Mouse (Mus musculus) midbrain, postnatal 0 days (tissue): Measurements from ENCODE around the gene Cadm4. TPM values are rescaled to one million over a fixed set of nuclear protein-coding genes. Genes with fewer than 3 reads are reported as not detected.

Source experiments
- ATAC-seq: fragments of 200-750 bp; cut with Nextera tagmentation; 2 replicates; pipeline ENCODE4 v1.8.0; 2017; ENCODE audit warnings: moderate number of reproducible peaks, mild to moderate bottlenecking, moderate TSS enrichment, moderate library complexity; ENCODE audit not compliant: low FRiP score
- DNase-seq: peaks from one replicate; pipeline ENCODE4 v3.0.0-alpha.2; 2015; ENCODE audit warnings: low spot score
- H3K27ac ChIP-seq: fragments of 300-500 bp; sonication (generic); 2 replicates; pipeline ENCODE4 v1.5.1; 2014; ENCODE audit warnings: low read depth, mild to moderate bottlenecking, low read length, mixed read lengths
- H3K27me3 ChIP-seq: fragments of 300-500 bp; sonication (generic); 2 replicates; pipeline ENCODE4 v1.6.1; 2014; ENCODE audit warnings: low read length, control low read depth, mixed read lengths; ENCODE audit not compliant: insufficient read depth
- H3K36me3 ChIP-seq: fragments of 300-500 bp; sonication (generic); 2 replicates; pipeline ENCODE4 v1.6.1; 2014; ENCODE audit warnings: low read length, control low read depth, mixed read lengths; ENCODE audit not compliant: insufficient read depth
- H3K4me1 ChIP-seq: fragments of 300-500 bp; sonication (generic); 2 replicates; pipeline ENCODE4 v1.6.1; 2014; ENCODE audit warnings: mild to moderate bottlenecking, control low read depth, antibody characterized with exemption, low read length, mixed read lengths; ENCODE audit not compliant: insufficient read depth
- H3K4me2 ChIP-seq: fragments of 300-500 bp; sonication (generic); 2 replicates; pipeline ENCODE4 v1.6.1; 2014; ENCODE audit warnings: low read depth, mild to moderate bottlenecking, low read length, mixed read lengths; ENCODE audit not compliant: poor library complexity, severe bottlenecking
- H3K4me3 ChIP-seq: fragments of 300-500 bp; sonication (generic); 2 replicates; pipeline ENCODE4 v1.5.1; 2014; ENCODE audit warnings: low read depth, mild to moderate bottlenecking, low read length, moderate library complexity
- H3K9ac ChIP-seq: fragments of 300-500 bp; sonication (generic); replicated peaks from 2 replicates; pipeline ENCODE4 v1.6.1; 2014; ENCODE audit warnings: mild to moderate bottlenecking, low read length, moderate library complexity, mixed read lengths; ENCODE audit not compliant: poor library complexity, severe bottlenecking
- H3K9me3 ChIP-seq: fragments of 300-500 bp; sonication (generic); 2 replicates; pipeline ENCODE4 v1.6.1; 2016; ENCODE audit warnings: low read length, control low read depth
- CTCF ChIP-seq: IDR thresholded peaks from 2 replicates; pipeline ENCODE4 v1.5.1; 2016; ENCODE audit warnings: antibody characterized with exemption, mild to moderate bottlenecking
- WGBS: fragments of 180-500 bp; shearing (Covaris S2); extraction: QIAGEN DNeasy Blood & Tissue Kit; methylation state at CpG from one replicate; pipeline ENCODE4 v1.1.7; 2014; 5-methylcytosine and 5-hydroxymethylcytosine counted together
- polyA plus RNA-seq: library from polyadenylated mRNA; unstranded; fragments of >200 nt; fragmentation: Nextera tagmentation; extraction: Ambion mirVana; gene quantifications from 2 replicates; pipeline ENCODE4 v1.2.1, GENCODE M21; 2015
- total RNA-seq: library from RNA; depleted of rRNA; stranded (reverse); fragments of >200 nt; gene quantifications from 2 replicates; pipeline ENCODE4 v1.2.3, GENCODE M21; 2014

The Cadm4 gene
- total and polyA plus RNA-seq, 2 experiments from 2014 or later = 88.1 to 354 TPM

GRCm38 (mm10) chr7:24528861-24529260 lies 47.0 kb downstream of the Cadm4 start:
- Histone ChIP-seq H3K4me3 (no peak overlapping the region), H3K4me1 (peaks cover 15% of the 10 kb centered on the region), H3K36me3 (peaks cover 5% of the 10 kb centered on the region), H3K9ac (no peak overlapping the region), H3K4me2 (no peak overlapping the region), H3K27ac (no peak overlapping the region), H3K27me3 (no peaks in the 10 kb centered on the region), H3K9me3 (no peaks in the 10 kb centered on the region)
- no peak for TF ChIP-seq CTCF
- WGBS = 90% methylated on average over 11 of the region's 11 CpGs
- ATAC-seq (no peak), DNase-seq (no peak)

- peak overlapping the region; percentile 98 for H3K27ac ChIP-seq
- no peak for ATAC-seq
- peak overlapping the region; percentile 87 for H3K9ac ChIP-seq
- H3K4me1 ChIP-seq = peaks cover 21% of the 10 kb centered on the region
- peaks cover 11% of the 10 kb centered on the region for H3K36me3 ChIP-seq
- H3K4me3 ChIP-seq = peak overlapping the region; percentile 68
- peak overlapping the region; percentile 95 for H3K4me2 ChIP-seq
- 67% methylated on average over 11 of the region's 11 CpGs for WGBS
- H3K27me3 ChIP-seq = no peaks in the 10 kb centered on the region
- H3K9me3 ChIP-seq = no peaks in the 10 kb centered on the region
- no peak for TF ChIP-seq CTCF
- no peak for DNase-seq
Measured at GRCm38 (mm10) chr7:24529580-24529979, 47.8 kb downstream of the Cadm4 start.

- Histone ChIP-seq H3K9ac (peak within 1 kb of the TSS; percentile 87), H3K4me1 (peaks cover 21% of the 10 kb centered on the region), H3K4me3 (peak within 1 kb of the TSS; percentile 68), H3K36me3 (peaks cover 13% of the 10 kb centered on the region), H3K27ac (peak within 1 kb of the TSS; percentile 98), H3K9me3 (no peaks in the 10 kb centered on the region), H3K4me2 (peak within 1 kb of the TSS; percentile 95), H3K27me3 (no peaks in the 10 kb centered on the region)
- TF ChIP-seq CTCF = no peak
- WGBS = under 1% methylated on average over 44 of the region's 44 CpGs
- ATAC-seq (peak; percentile 94), DNase-seq (peak; percentile 100)
Measured at GRCm38 (mm10) chr7:24530062-24530931, 48.5 kb downstream of the Cadm4 start, which contains the start of gene Irgq. Gene Irgq (plus strand): TSS chr7:24530689.

DNA sequence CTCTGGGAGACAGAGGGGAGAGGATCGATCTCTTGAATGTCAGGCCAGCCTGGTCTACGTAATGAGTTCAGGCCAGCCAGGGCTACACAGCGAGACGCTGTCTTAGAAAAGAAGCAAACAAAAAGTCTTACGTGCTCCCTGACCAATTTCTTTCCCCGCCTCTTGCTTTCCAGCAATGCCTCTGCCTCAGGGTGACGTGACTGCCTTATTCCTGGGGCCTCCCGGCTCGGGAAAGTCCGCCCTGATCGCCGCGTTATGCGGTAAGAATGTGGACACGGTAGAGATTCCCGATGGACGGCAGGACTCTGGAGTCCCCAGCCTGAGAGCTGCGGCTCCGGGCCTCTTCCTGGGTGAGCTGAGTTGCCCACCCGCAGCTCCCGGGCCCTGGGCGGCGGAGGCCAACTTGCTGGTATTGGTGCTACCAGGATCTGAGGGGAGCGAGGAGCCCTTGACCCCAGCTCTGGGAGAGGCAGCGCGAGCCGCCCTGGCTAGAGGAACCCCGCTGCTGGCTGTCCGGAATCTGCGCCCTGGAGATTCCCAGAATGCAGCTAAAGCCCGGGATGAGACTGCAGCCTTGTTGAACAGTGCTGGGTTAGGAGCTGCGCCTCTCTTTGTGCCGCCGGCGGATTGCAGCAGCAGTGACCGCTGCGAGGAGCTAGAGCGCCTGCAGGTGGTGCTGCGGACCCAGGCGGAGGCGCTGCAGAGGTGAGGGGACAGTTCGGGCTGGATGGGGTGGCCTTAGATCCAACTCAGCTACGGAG lies 49.6 kb downstream of the Cadm4 start:
- H3K4me2 ChIP-seq = peak overlapping the region; percentile 95
- no peaks in the 10 kb centered on the region for H3K27me3 ChIP-seq
- WGBS = under 1% methylated on average over 42 of the region's 43 CpGs
- peak; percentile 83 for TF ChIP-seq CTCF
- peak; percentile 80 for DNase-seq
- peak overlapping the region; percentile 87 for H3K9ac ChIP-seq
- ATAC-seq = peak; percentile 50
- H3K4me1 ChIP-seq = peaks cover 21% of the 10 kb centered on the region
- peak overlapping the region; percentile 68 for H3K4me3 ChIP-seq
- peak overlapping the region; percentile 98 for H3K27ac ChIP-seq
- H3K36me3 ChIP-seq = peaks cover 23% of the 10 kb centered on the region
- H3K9me3 ChIP-seq = no peaks in the 10 kb centered on the region

DNA sequence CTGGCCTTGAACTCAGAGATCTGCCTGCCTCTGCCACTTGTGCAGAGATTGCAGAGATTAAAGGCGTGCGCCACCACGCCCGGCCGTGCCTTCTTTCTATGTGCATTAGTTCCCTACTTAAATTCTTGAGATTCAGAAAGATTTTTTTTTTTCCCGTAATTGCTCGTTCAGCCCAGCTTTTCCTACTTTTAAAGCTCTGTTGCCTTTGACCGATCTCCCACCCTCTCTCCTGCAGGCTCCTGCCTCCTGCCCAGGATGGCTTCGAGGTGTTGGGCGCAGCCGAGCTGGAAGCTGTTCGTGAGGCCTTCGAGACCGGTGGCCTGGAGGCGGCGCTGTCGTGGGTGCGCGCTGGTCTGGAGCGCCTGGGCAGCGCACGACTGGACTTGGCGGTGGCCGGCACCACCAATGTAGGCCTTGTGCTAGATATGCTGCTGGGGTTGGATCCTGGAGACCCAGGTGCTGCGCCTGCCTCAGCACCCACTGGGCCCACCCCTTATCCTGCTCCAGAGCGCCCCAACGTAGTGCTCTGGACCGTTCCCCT lies 51.3 kb downstream of the Cadm4 start:
- no peak overlapping the region for H3K27ac ChIP-seq
- ATAC-seq (no peak), DNase-seq (no peak)
- WGBS = 65% methylated on average over 28 of the region's 28 CpGs
- H3K9me3 ChIP-seq = no peaks in the 10 kb centered on the region
- no peak overlapping the region for H3K4me2 ChIP-seq
- peaks cover 21% of the 10 kb centered on the region for H3K4me1 ChIP-seq
- no peaks in the 10 kb centered on the region for H3K27me3 ChIP-seq
- no peak overlapping the region for H3K9ac ChIP-seq
- TF ChIP-seq CTCF = peak; percentile 26
- 0 out of 2 replicates have a peak overlapping the region, but pooled peaks have one; percentile 14 for H3K4me3 ChIP-seq
- peaks cover 25% of the 10 kb centered on the region for H3K36me3 ChIP-seq
